In genomic region chr6:114096574-114096973, GRCm38 (mm10) we compare ENCODE assay signal across 21 mouse cellular contexts. TPM values are rescaled to one million over a fixed set of nuclear protein-coding genes. Genes with fewer than 3 reads are reported as not detected.
"Had no signal": no experiment of that assay in that cellular context is flagged by ENCODE, and none has a peak within 500 bp of the region (broad histone marks: within the 10 kb centered on the region; RNA-seq: fewer than 3 reads in every experiment).

No protein-coding gene starts in this region.

- H3K27me3 ChIP-seq: neural tube, embryonic 15.5 days had no signal

- ATAC-seq: midbrain, embryonic 13.5 days; midbrain, embryonic 15.5 days had no signal

- H3K4me3 ChIP-seq: midbrain, embryonic 10.5 days; midbrain, embryonic 13.5 days; midbrain, embryonic 15.5 days; myocyte; neural tube, embryonic 13.5 days; neural tube, embryonic 15.5 days had no signal

- DNase-seq: lung, adult 18-20 months; lung, embryonic 14.5 days; lung, postnatal 10 days; lung, postnatal 4 days; retina, postnatal 1 day; right cerebral cortex, adult 18-20 months; right cerebral cortex, postnatal 25 days; right cerebral cortex, postnatal 4 days; spleen, adult 18-20 months; thymus, adult 18-20 months; thymus, postnatal 14 days; thymus, postnatal 36 days had no signal

- H3K27ac ChIP-seq: midbrain, embryonic 10.5 days; midbrain, embryonic 13.5 days; midbrain, embryonic 15.5 days; neural tube, embryonic 13.5 days; neural tube, embryonic 15.5 days had no signal

- H3K36me3 ChIP-seq: midbrain, embryonic 10.5 days; midbrain, embryonic 13.5 days; midbrain, embryonic 15.5 days; neural tube, embryonic 13.5 days; neural tube, embryonic 15.5 days had no signal

- H3K9ac ChIP-seq: lung, embryonic 14.5 days; midbrain, embryonic 13.5 days; midbrain, embryonic 15.5 days; neural tube, embryonic 13.5 days; neural tube, embryonic 15.5 days had no signal

- H3K9me3 ChIP-seq: midbrain, embryonic 10.5 days; midbrain, embryonic 13.5 days; midbrain, embryonic 15.5 days; neural tube, embryonic 13.5 days; neural tube, embryonic 15.5 days had no signal

- H3K4me2 ChIP-seq: lung, embryonic 14.5 days; midbrain, embryonic 13.5 days; midbrain, embryonic 15.5 days; neural tube, embryonic 13.5 days; neural tube, embryonic 15.5 days had no signal

RNA-seq across cellular contexts. Expression of gene Slc6a11, which starts 34.5 kb away (rescaled TPM):
- total RNA-seq: megakaryocyte, adult 5-6 weeks; megakaryocyte-erythroid progenitor cell, adult 5-6 weeks had no signal
- polyA plus RNA-seq: liver, embryonic 16.5 days; myocyte had no signal

RNA-seq across cellular contexts. Expression of gene Atp2b2, which starts 54.2 kb away (rescaled TPM):
- total RNA-seq: megakaryocyte, adult 5-6 weeks; megakaryocyte-erythroid progenitor cell, adult 5-6 weeks had no signal
- polyA plus RNA-seq: myocyte had no signal
